Mouse (Mus musculus) ovary, adult 2 months (tissue): Measurements from ENCODE around the gene Olfr1442. TPM values are rescaled to one million over a fixed set of nuclear protein-coding genes. Genes with fewer than 3 reads are reported as not detected.

Experiments
- polyA plus RNA-seq: library from polyadenylated mRNA; depleted of rRNA; stranded (reverse); fragments of >200 nt; gene quantifications from 2 replicates; pipeline ENCODE4 v1.2.3, GENCODE M21; 2012; rRNA removed

Gene Olfr1442
- polyA plus RNA-seq = not detected in 2 replicates

DNA sequence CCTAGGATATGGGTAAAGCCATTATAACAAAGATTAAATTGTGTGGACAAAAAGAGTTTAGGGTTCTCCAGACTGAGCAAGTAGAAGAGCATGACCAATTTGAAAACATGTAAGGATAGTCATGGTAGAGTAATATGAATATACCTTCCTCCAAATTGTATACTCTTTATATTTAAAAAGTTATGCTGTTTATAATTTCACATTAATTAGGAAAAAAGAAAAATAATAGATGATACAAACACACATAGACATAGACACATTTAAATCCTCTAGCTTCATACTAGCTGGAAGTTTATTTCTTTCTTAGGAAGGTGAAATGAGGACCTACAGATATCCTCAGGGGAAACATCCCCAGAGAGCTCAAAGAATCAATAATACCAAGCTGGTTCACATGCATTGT, at the start of gene Olfr1442:
Gene Olfr1442, plus strand, starts transcription at position 301 of the 400 bp plus-strand sequence.

DNA sequence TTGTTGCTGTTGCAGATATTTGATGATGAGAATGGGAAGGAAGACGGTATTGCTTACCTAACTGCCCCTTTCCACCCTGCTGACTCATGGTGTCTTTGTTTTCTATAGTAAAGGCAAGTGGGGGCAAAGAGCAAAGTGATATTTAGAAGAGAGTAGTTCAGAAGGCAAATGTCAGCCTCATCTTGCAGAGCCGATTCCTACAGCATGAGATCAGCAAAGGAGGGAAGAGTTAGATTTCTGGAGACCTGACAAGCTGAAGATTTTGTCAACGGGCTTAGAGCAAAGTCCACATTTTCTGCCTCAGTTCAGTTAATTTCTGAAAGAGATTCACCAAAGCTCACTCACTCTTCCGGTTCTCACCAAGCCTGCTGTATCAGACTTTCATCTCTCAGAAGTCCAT, 37.1 kb upstream of the Olfr1442 start, which contains the start of gene Glyat:
Gene Glyat, plus strand, starts transcription at position 133 of the 400 bp plus-strand sequence.

DNA sequence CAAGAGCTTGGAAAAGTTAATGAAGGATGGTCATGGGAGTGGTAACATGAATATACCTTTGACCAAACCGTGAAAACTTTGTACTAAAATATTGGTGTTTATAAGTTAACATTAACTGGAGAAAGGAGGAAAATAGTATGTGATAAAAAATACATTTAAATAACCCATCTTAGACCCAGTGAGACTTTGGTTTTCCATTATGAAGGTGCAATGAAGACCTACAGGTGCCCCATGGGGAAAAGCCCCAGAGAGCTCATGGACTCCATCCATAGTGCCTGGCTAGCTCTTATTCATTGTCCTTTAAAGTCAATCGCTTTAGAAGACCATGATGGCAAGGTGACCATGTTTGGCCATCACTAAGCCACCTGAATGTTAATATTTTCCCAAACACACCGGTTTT, 7.6 kb downstream of the Olfr1442 start, which contains the start of gene Olfr1443:
Gene Olfr1443, plus strand, starts transcription at position 301 of the 400 bp plus-strand sequence.

DNA sequence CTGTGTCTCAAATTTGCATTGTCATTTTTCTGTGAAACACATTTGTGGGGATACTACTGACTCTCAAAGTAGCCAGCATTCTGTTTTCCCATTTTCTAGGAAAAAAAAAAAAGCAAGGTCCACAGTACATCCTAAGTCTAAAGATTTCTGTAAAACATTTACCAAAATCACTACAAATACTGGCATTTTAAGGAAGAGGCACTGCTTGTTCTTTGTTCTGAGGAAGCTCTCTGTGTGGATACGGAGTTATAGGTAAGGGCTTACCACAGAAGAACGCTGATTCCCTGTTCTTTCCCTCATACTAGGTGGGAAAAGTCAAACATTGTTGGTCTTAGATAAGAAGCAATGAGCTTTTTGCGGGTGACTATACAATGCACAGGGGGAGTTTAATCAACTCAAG, 25.4 kb downstream of the Olfr1442 start, which contains the start of gene Keg1:
Gene Keg1, plus strand, starts transcription at position 197 of the 400 bp plus-strand sequence.

Other genes with a start within 250 kb of the Olfr1442 start
- gene Pfpl, start 242.5 kb upstream of the Olfr1442 start, polyA plus RNA-seq = not detected in 2 replicates
- 5.6 and 7.0 TPM in 2 replicates for gene Mpeg1, start 209.7 kb upstream of the Olfr1442 start, polyA plus RNA-seq
- gene Dtx4, start 169.0 kb upstream of the Olfr1442 start, polyA plus RNA-seq = 32.4 and 37.7 TPM in 2 replicates
- gene Fam111a, start 124.7 kb upstream of the Olfr1442 start, polyA plus RNA-seq = 0.42 and 0.52 TPM in 2 replicates
- gene Gm4952, start 70.5 kb upstream of the Olfr1442 start, polyA plus RNA-seq = 0.09 TPM in 1 of 2 replicates, not detected in the other
- gene Glyat, start 37.1 kb upstream of the Olfr1442 start, polyA plus RNA-seq = not detected in 2 replicates
- gene Olfr1443, start 7.7 kb downstream of the Olfr1442 start, polyA plus RNA-seq = not detected in 2 replicates
- not detected in 2 replicates for gene Keg1, start 25.3 kb downstream of the Olfr1442 start, polyA plus RNA-seq
- gene Cntf, start 95.2 kb downstream of the Olfr1442 start, polyA plus RNA-seq = 0.58 TPM in 1 of 2 replicates, not detected in the other
- 12.1 and 13.4 TPM in 2 replicates for gene Zfp91, start 125.7 kb downstream of the Olfr1442 start, polyA plus RNA-seq
- 2.4 and 2.7 TPM in 2 replicates for gene Lpxn, start 125.8 kb downstream of the Olfr1442 start, polyA plus RNA-seq
- not detected in 2 replicates for gene Gm5244, start 176.2 kb downstream of the Olfr1442 start, polyA plus RNA-seq
- not detected in 2 replicates for gene Olfr1444, start 186.8 kb downstream of the Olfr1442 start, polyA plus RNA-seq
- not detected in 2 replicates for gene Olfr1445, start 213.4 kb downstream of the Olfr1442 start, polyA plus RNA-seq
- not detected in 2 replicates for gene Olfr1446, start 223.1 kb downstream of the Olfr1442 start, polyA plus RNA-seq
- not detected in 2 replicates for gene Olfr1447, start 233.3 kb downstream of the Olfr1442 start, polyA plus RNA-seq